Mouse (Mus musculus): ENCODE measurements at regions not wholly inside any gene's neighbourhood (a gene's known extent, or its start where the extent isn't known, plus 50 kb on each side); places are given as distances from the start of the nearest gene placed in this dataset.

- Histone ChIP-seq H3K4me1 (ENCODE audit: control insufficient read depth, insufficient read depth, low read length) (peaks cover 6% of the 10 kb centered on the region), H3K27ac (replicated peaks; ENCODE audit: low read depth, low read length) (no peak overlapping the region), H3K9ac (ENCODE audit: low read depth, low read length) (no peak overlapping the region), H3K4me3 (ENCODE audit: low read depth, low read length) (no peak overlapping the region), H3K4me2 (ENCODE audit: low read depth, low read length) (no peak overlapping the region), H3K9me3 (ENCODE audit: control insufficient read depth, low read length) (no peaks in the 10 kb centered on the region), H3K27me3 (replicated peaks; ENCODE audit: control insufficient read depth, insufficient read depth, low read length) (no peaks in the 10 kb centered on the region), H3K36me3 (ENCODE audit: control insufficient read depth, insufficient read depth, low read length) (no peaks in the 10 kb centered on the region)
- WGBS, result 82% methylated on average over 7 of the region's 7 CpGs
- no peak; the same call in 1 of the 2 replicates for ATAC-seq (ENCODE audit: low read depth)
- DNase-seq (ENCODE audit: low spot score), result no peak
Measured at GRCm38 (mm10) chr9:120697749-120698148, 126.5 kb downstream of the Rpl14 start.

- no peak overlapping the region for H3K9ac ChIP-seq (ENCODE audit: low read depth, low read length)
- H3K4me1 ChIP-seq (ENCODE audit: control insufficient read depth, insufficient read depth, low read length), result no peaks in the 10 kb centered on the region; the same call in 1 of the 2 replicates
- no peaks in the 10 kb centered on the region for H3K9me3 ChIP-seq (ENCODE audit: control insufficient read depth, low read length)
- WGBS, result 89% methylated on average over 5 of the region's 5 CpGs
- DNase-seq (ENCODE audit: low spot score), result no peak
- no peaks in the 10 kb centered on the region for H3K27me3 ChIP-seq (replicated peaks; ENCODE audit: control insufficient read depth, insufficient read depth, low read length)
- no peak overlapping the region for H3K27ac ChIP-seq (replicated peaks; ENCODE audit: low read depth, low read length)
- ATAC-seq (ENCODE audit: low read depth), result no peak
- no peak overlapping the region for H3K4me3 ChIP-seq (ENCODE audit: low read depth, low read length)
- H3K4me2 ChIP-seq (ENCODE audit: low read depth, low read length), result no peak overlapping the region
- H3K36me3 ChIP-seq (ENCODE audit: control insufficient read depth, insufficient read depth, low read length), result no peaks in the 10 kb centered on the region
Measured at GRCm38 (mm10) chr9:120699781-120700180, 128.5 kb downstream of the Rpl14 start.

- no peak overlapping the region for H3K4me2 ChIP-seq (ENCODE audit: low read depth, low read length)
- no peak overlapping the region for H3K9ac ChIP-seq (ENCODE audit: low read depth, low read length)
- DNase-seq (ENCODE audit: low spot score), result no peak
- H3K9me3 ChIP-seq (ENCODE audit: control insufficient read depth, low read length), result no peaks in the 10 kb centered on the region
- H3K4me1 ChIP-seq (ENCODE audit: control insufficient read depth, insufficient read depth, low read length), result peaks cover 5% of the 10 kb centered on the region; the same call in 1 of the 2 replicates
- WGBS, result 57% methylated on average over 7 of the region's 7 CpGs
- no peak for ATAC-seq (ENCODE audit: low read depth)
- H3K4me3 ChIP-seq (ENCODE audit: low read depth, low read length), result no peak overlapping the region
- H3K27ac ChIP-seq (replicated peaks; ENCODE audit: low read depth, low read length), result no peak overlapping the region
- no peaks in the 10 kb centered on the region for H3K36me3 ChIP-seq (ENCODE audit: control insufficient read depth, insufficient read depth, low read length)
- no peaks in the 10 kb centered on the region for H3K27me3 ChIP-seq (replicated peaks; ENCODE audit: control insufficient read depth, insufficient read depth, low read length)
Measured at GRCm38 (mm10) chr9:120702836-120703235, 131.6 kb downstream of the Rpl14 start.

GRCm38 (mm10) chr9:120703291-120703930 is 132.2 kb downstream of the Rpl14 start:
- Histone ChIP-seq H3K9me3 (ENCODE audit: control insufficient read depth, low read length) (no peaks in the 10 kb centered on the region), H3K27ac (replicated peaks; ENCODE audit: low read depth, low read length) (no peak overlapping the region), H3K4me2 (ENCODE audit: low read depth, low read length) (no peak overlapping the region), H3K4me3 (ENCODE audit: low read depth, low read length) (no peak overlapping the region), H3K9ac (ENCODE audit: low read depth, low read length) (no peak overlapping the region), H3K36me3 (ENCODE audit: control insufficient read depth, insufficient read depth, low read length) (no peaks in the 10 kb centered on the region), H3K27me3 (replicated peaks; ENCODE audit: control insufficient read depth, insufficient read depth, low read length) (no peaks in the 10 kb centered on the region), H3K4me1 (ENCODE audit: control insufficient read depth, insufficient read depth, low read length) (peaks cover 11% of the 10 kb centered on the region)
- DNase-seq (ENCODE audit: low spot score) (no peak), ATAC-seq (ENCODE audit: low read depth) (peak; percentile 58; the same call in 1 of the 2 replicates)
- 62% methylated on average over 10 of the region's 10 CpGs for WGBS

GRCm38 (mm10) chr9:120706562-120707198 is 135.4 kb downstream of the Rpl14 start:
- H3K9ac ChIP-seq (ENCODE audit: low read depth, low read length), result no peak overlapping the region
- no peak overlapping the region for H3K4me2 ChIP-seq (ENCODE audit: low read depth, low read length)
- H3K27ac ChIP-seq (replicated peaks; ENCODE audit: low read depth, low read length), result no peak overlapping the region
- DNase-seq (ENCODE audit: low spot score) (no peak), ATAC-seq (ENCODE audit: low read depth) (0 out of 2 replicates have a peak, but pooled peaks have one; percentile 10)
- H3K9me3 ChIP-seq (ENCODE audit: control insufficient read depth, low read length), result peaks cover 7% of the 10 kb centered on the region; the same call in 1 of the 2 replicates
- H3K4me3 ChIP-seq (ENCODE audit: low read depth, low read length), result no peak overlapping the region
- H3K4me1 ChIP-seq (ENCODE audit: control insufficient read depth, insufficient read depth, low read length), result peaks cover 18% of the 10 kb centered on the region
- no peaks in the 10 kb centered on the region for H3K36me3 ChIP-seq (ENCODE audit: control insufficient read depth, insufficient read depth, low read length)
- whole genome bisulfite sequencing, result 61% methylated on average over 9 of the region's 9 CpGs
- H3K27me3 ChIP-seq (replicated peaks; ENCODE audit: control insufficient read depth, insufficient read depth, low read length), result no peaks in the 10 kb centered on the region

GRCm38 (mm10) chr9:120708507-120708906 is 137.3 kb downstream of the Rpl14 start:
- DNase-seq (ENCODE audit: low spot score) (no peak), ATAC-seq (ENCODE audit: low read depth) (no peak)
- Histone ChIP-seq H3K4me1 (ENCODE audit: control insufficient read depth, insufficient read depth, low read length) (peaks cover 18% of the 10 kb centered on the region), H3K4me2 (ENCODE audit: low read depth, low read length) (peak overlapping the region; percentile 49), H3K4me3 (ENCODE audit: low read depth, low read length) (peak overlapping the region; percentile 11; the same call in 1 of the 2 replicates), H3K9me3 (ENCODE audit: control insufficient read depth, low read length) (peaks cover 7% of the 10 kb centered on the region; the same call in 1 of the 2 replicates), H3K9ac (ENCODE audit: low read depth, low read length) (peak overlapping the region; percentile 51; the same call in 1 of the 2 replicates), H3K36me3 (ENCODE audit: control insufficient read depth, insufficient read depth, low read length) (no peaks in the 10 kb centered on the region), H3K27ac (replicated peaks; ENCODE audit: low read depth, low read length) (peak overlapping the region; percentile 18; the same call in 1 of the 2 replicates), H3K27me3 (replicated peaks; ENCODE audit: control insufficient read depth, insufficient read depth, low read length) (no peaks in the 10 kb centered on the region)
- WGBS, result 19% methylated on average over 11 of the region's 11 CpGs

GRCm38 (mm10) chr9:120709146-120709655 is 138.0 kb downstream of the Rpl14 start:
- 0 out of 2 replicates have a peak overlapping the region, but pooled peaks have one; percentile 18 for H3K27ac ChIP-seq (replicated peaks; ENCODE audit: low read depth, low read length)
- no peak for DNase-seq (ENCODE audit: low spot score)
- peak overlapping the region; percentile 49 for H3K4me2 ChIP-seq (ENCODE audit: low read depth, low read length)
- WGBS, result 61% methylated on average over 10 of the region's 10 CpGs
- no peak for ATAC-seq (ENCODE audit: low read depth)
- H3K4me3 ChIP-seq (ENCODE audit: low read depth, low read length), result no peak overlapping the region
- peaks cover 18% of the 10 kb centered on the region for H3K4me1 ChIP-seq (ENCODE audit: control insufficient read depth, insufficient read depth, low read length)
- H3K36me3 ChIP-seq (ENCODE audit: control insufficient read depth, insufficient read depth, low read length), result no peaks in the 10 kb centered on the region
- peaks cover 7% of the 10 kb centered on the region; the same call in 1 of the 2 replicates for H3K9me3 ChIP-seq (ENCODE audit: control insufficient read depth, low read length)
- H3K27me3 ChIP-seq (replicated peaks; ENCODE audit: control insufficient read depth, insufficient read depth, low read length), result no peaks in the 10 kb centered on the region
- peak overlapping the region; percentile 51; the same call in 1 of the 2 replicates for H3K9ac ChIP-seq (ENCODE audit: low read depth, low read length)

GRCm38 (mm10) chr9:120712987-120713386 is 141.7 kb downstream of the Rpl14 start:
- no peaks in the 10 kb centered on the region for H3K36me3 ChIP-seq (ENCODE audit: control insufficient read depth, insufficient read depth, low read length)
- ATAC-seq (ENCODE audit: low read depth), result no peak
- no peak for DNase-seq (ENCODE audit: low spot score)
- WGBS, result 91% methylated on average over 2 of the region's 2 CpGs
- no peak overlapping the region for H3K27ac ChIP-seq (replicated peaks; ENCODE audit: low read depth, low read length)
- H3K4me1 ChIP-seq (ENCODE audit: control insufficient read depth, insufficient read depth, low read length), result peaks cover 19% of the 10 kb centered on the region
- no peak overlapping the region for H3K4me2 ChIP-seq (ENCODE audit: low read depth, low read length)
- H3K27me3 ChIP-seq (replicated peaks; ENCODE audit: control insufficient read depth, insufficient read depth, low read length), result no peaks in the 10 kb centered on the region
- H3K9me3 ChIP-seq (ENCODE audit: control insufficient read depth, low read length), result peaks cover 7% of the 10 kb centered on the region; the same call in 1 of the 2 replicates
- no peak overlapping the region for H3K4me3 ChIP-seq (ENCODE audit: low read depth, low read length)
- no peak overlapping the region for H3K9ac ChIP-seq (ENCODE audit: low read depth, low read length)
